Mouse (Mus musculus): ENCODE measurements around the gene Adamts17.

- TF ChIP-seq JUN (IDR thresholded peaks at IDR 0.05; ENCODE audit: insufficient read depth, low read depth, low read length) (no peak), CHD1 (IDR thresholded peaks at IDR 0.05; ENCODE audit: low read depth, low read length) (no peak), CTCF (conservative IDR thresholded peaks at IDR 0.05 in 1 of 2, IDR thresholded peaks at IDR 0.05 in 1 of 2; ENCODE audit: low read depth in 2 of 2, low read length in 2 of 2) (no peak), MEF2A (IDR thresholded peaks at IDR 0.05; ENCODE audit: borderline replicate concordance, low read depth, low read length) (no peak), EP300 (IDR thresholded peaks at IDR 0.05; ENCODE audit: low read length) (no peak), USF1 (IDR thresholded peaks at IDR 0.05; ENCODE audit: low read depth, low read length) (no peak), ZNF384 (IDR thresholded peaks at IDR 0.05; ENCODE audit: low read depth, low read length) (no peak), POLR2A (IDR thresholded peaks at IDR 0.05; ENCODE audit: low read depth, low read length) (no peak), ETS1 (conservative IDR thresholded peaks at IDR 0.05; ENCODE audit: low read depth, low read length) (no peak)
Measured at GRCm38 (mm10) chr7:66981591-66981990, 142.1 kb downstream of the Adamts17 start.
